Mouse (Mus musculus) intestine, embryonic 15.5 days (tissue): ENCODE results near the gene Gm26992. TPM values are rescaled to one million over a fixed set of nuclear protein-coding genes. Genes with fewer than 3 reads are reported as not detected.
A peak's percentile ranks its signal among the peaks of the same experiment; 100 is the strongest.

Experiments
- ATAC-seq: fragments of 200-750 bp; cut with Nextera tagmentation; 2 replicates; pipeline ENCODE4 v1.8.0; 2017; ENCODE audit warnings: moderate TSS enrichment, moderate library complexity
- H3K27ac ChIP-seq: fragments of 300-500 bp; sonication (generic); 2 replicates; pipeline ENCODE4 v1.5.1; 2015; ENCODE audit warnings: mild to moderate bottlenecking, inconsistent platforms
- H3K27me3 ChIP-seq: fragments of 300-500 bp; sonication (generic); replicated peaks from 2 replicates; pipeline ENCODE4 v1.6.1; 2015; ENCODE audit warnings: inconsistent platforms
- H3K36me3 ChIP-seq: fragments of 300-500 bp; sonication (generic); 2 replicates; pipeline ENCODE4 v1.6.1; 2015; ENCODE audit warnings: inconsistent platforms
- H3K4me1 ChIP-seq: fragments of 300-500 bp; sonication (generic); replicated peaks from 2 replicates; pipeline ENCODE4 v1.6.1; 2015; ENCODE audit warnings: inconsistent platforms
- H3K4me2 ChIP-seq: fragments of 300-500 bp; sonication (generic); replicated peaks from 2 replicates; pipeline ENCODE4 v1.6.1; 2015; ENCODE audit warnings: mild to moderate bottlenecking, inconsistent platforms
- H3K4me3 ChIP-seq: fragments of 300-500 bp; sonication (generic); replicated peaks from 2 replicates; pipeline ENCODE4 v1.5.1; 2015; ENCODE audit warnings: inconsistent platforms
- H3K9ac ChIP-seq: fragments of 300-500 bp; sonication (generic); 2 replicates; pipeline ENCODE4 v1.6.1; 2015; ENCODE audit warnings: inconsistent platforms
- H3K9me3 ChIP-seq: fragments of 300-500 bp; sonication (generic); 2 replicates; pipeline ENCODE4 v1.6.1; 2016; ENCODE audit warnings: inconsistent platforms
- WGBS: fragments of 180-500 bp; shearing (Covaris S2); methylation state at CpG from one replicate; pipeline ENCODE4 v1.1.7; 2015; 5-methylcytosine and 5-hydroxymethylcytosine counted together
- polyA plus RNA-seq: library from polyadenylated mRNA; unstranded; fragments of >200 nt; fragmentation: Nextera tagmentation; extraction: Ambion mirVana; gene quantifications from 2 replicates; pipeline ENCODE4 v1.2.1, GENCODE M21; 2015

Gm26992 gene
- not detected in 2 replicates for polyA plus RNA-seq

DNA sequence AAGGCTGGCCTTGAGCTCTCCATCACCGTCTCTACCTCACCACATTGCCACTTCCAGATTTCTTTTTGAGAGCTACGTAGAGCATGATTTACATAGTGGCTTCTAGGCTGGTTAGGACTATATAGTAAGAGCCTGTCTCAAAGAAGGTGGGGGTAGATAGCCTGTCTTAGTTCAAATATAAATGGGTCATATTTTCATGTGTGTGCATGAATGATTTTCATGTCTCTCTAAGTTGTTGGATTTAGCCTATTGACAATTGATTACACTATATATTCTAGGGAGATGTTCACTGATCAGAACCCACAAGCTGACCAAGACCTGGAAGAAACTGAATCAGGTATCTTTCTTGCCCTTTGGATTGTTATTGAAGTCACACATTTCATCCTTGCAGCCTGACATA lies at the start of gene Gm26992:
TSS of gene Gm26992 (plus strand) at position 301 of the 400 bp plus-strand sequence.
- ATAC-seq = no peak
- no peak within 1 kb of the TSS for H3K4me3 ChIP-seq
- H3K27me3 ChIP-seq = no peaks in the 10 kb centered on the region
- H3K9me3 ChIP-seq = no peaks in the 10 kb centered on the region
- no peaks in the 10 kb centered on the region for H3K36me3 ChIP-seq
- 87% methylated on average over 2 of the region's 2 CpGs for WGBS
- H3K27ac ChIP-seq = no peak within 1 kb of the TSS
- H3K4me1 ChIP-seq = no peaks in the 10 kb centered on the region
- no peak within 1 kb of the TSS for H3K4me2 ChIP-seq
- no peak within 1 kb of the TSS for H3K9ac ChIP-seq

GRCm38 (mm10) chrX:103374250-103374649 lies 47.6 kb upstream of the Gm26992 start:
- Histone ChIP-seq H3K4me2 (no peak overlapping the region), H3K9ac (no peak overlapping the region), H3K27ac (no peak overlapping the region), H3K4me1 (no peaks in the 10 kb centered on the region), H3K27me3 (no peaks in the 10 kb centered on the region; the same call in 1 of the 2 replicates), H3K36me3 (no peaks in the 10 kb centered on the region), H3K4me3 (no peak overlapping the region), H3K9me3 (no peaks in the 10 kb centered on the region)
- ATAC-seq = no peak
- 56% methylated on average over 5 of the region's 5 CpGs for WGBS

- Histone ChIP-seq H3K4me1 (no peaks in the 10 kb centered on the region), H3K36me3 (no peaks in the 10 kb centered on the region), H3K9ac (no peak overlapping the region), H3K27ac (no peak overlapping the region), H3K4me3 (no peak overlapping the region), H3K9me3 (no peaks in the 10 kb centered on the region), H3K4me2 (no peak overlapping the region), H3K27me3 (no peaks in the 10 kb centered on the region)
- ATAC-seq = no peak
- 82% methylated on average over 3 of the region's 3 CpGs for WGBS
These were observed 37.3 kb upstream of the Gm26992 start for GRCm38 (mm10) chrX:103384528-103384927.

GRCm38 (mm10) chrX:103388131-103388530 lies 33.7 kb upstream of the Gm26992 start:
- ATAC-seq = no peak
- Histone ChIP-seq H3K4me2 (no peak overlapping the region), H3K36me3 (no peaks in the 10 kb centered on the region), H3K27ac (no peak overlapping the region), H3K4me3 (no peak overlapping the region), H3K4me1 (no peaks in the 10 kb centered on the region), H3K9ac (no peak overlapping the region), H3K27me3 (no peaks in the 10 kb centered on the region), H3K9me3 (no peaks in the 10 kb centered on the region)
- WGBS = 83% methylated on average over 3 of the region's 3 CpGs

DNA sequence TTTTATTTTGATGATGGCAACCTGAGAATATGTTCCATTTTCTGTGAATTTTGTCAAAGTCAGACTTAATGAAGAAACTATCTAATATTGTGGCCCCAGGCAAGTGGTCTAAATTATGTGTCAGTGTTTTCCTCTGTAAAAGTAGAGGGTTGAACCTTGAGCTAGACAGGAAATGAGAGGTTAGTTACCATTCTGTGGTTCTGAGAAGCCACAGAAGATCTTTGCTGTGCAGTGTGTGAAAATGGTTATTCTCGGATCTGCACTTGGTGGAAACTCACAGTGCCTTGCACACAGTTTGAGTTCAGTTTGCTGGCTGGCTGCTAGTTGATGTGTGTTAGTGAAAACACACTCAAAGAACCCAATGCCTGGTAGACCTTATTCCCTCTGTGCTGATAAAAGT lies 28.0 kb upstream of the Gm26992 start:
- Histone ChIP-seq H3K9me3 (no peaks in the 10 kb centered on the region), H3K4me2 (no peak overlapping the region), H3K9ac (no peak overlapping the region), H3K4me3 (no peak overlapping the region), H3K27ac (no peak overlapping the region), H3K36me3 (no peaks in the 10 kb centered on the region), H3K27me3 (no peaks in the 10 kb centered on the region), H3K4me1 (no peaks in the 10 kb centered on the region)
- 85% methylated on average over 1 of the region's 1 CpGs for WGBS
- ATAC-seq = no peak

- no peaks in the 10 kb centered on the region for H3K9me3 ChIP-seq
- 0 out of 2 replicates have a peak, but pooled peaks have one; percentile 36 for ATAC-seq
- H3K36me3 ChIP-seq = no peaks in the 10 kb centered on the region
- H3K27me3 ChIP-seq = peaks cover 3% of the 10 kb centered on the region; the same call in 1 of the 2 replicates
- H3K9ac ChIP-seq = no peak overlapping the region
- H3K4me1 ChIP-seq = no peaks in the 10 kb centered on the region
- WGBS = 52% methylated on average over 7 of the region's 13 CpGs
- no peak overlapping the region for H3K4me3 ChIP-seq
- H3K4me2 ChIP-seq = no peak overlapping the region
- H3K27ac ChIP-seq = no peak overlapping the region
These were observed 16.8 kb upstream of the Gm26992 start for GRCm38 (mm10) chrX:103405021-103405420.

- ATAC-seq = no peak
- no peaks in the 10 kb centered on the region for H3K4me1 ChIP-seq
- H3K4me2 ChIP-seq = no peak within 1 kb of the TSS
- no peak within 1 kb of the TSS for H3K9ac ChIP-seq
- no peak within 1 kb of the TSS for H3K4me3 ChIP-seq
- H3K36me3 ChIP-seq = no peaks in the 10 kb centered on the region
- no peaks in the 10 kb centered on the region for H3K9me3 ChIP-seq
- 0 out of 2 replicates have a peak, but pooled peaks cover 9% of the 10 kb centered on the region for H3K27me3 ChIP-seq
- 72% methylated on average over 5 of the region's 5 CpGs for WGBS
- H3K27ac ChIP-seq = no peak within 1 kb of the TSS
These were observed 7.6 kb upstream of the Gm26992 start, which contains the start of gene Tsx for GRCm38 (mm10) chrX:103414167-103414566. Gene Tsx (plus strand): TSS chrX:103414467.

- WGBS = 70% methylated on average over 7 of the region's 7 CpGs
- H3K4me1 ChIP-seq = no peaks in the 10 kb centered on the region
- no peak overlapping the region for H3K9ac ChIP-seq
- no peaks in the 10 kb centered on the region for H3K36me3 ChIP-seq
- H3K9me3 ChIP-seq = no peaks in the 10 kb centered on the region
- no peak overlapping the region for H3K27ac ChIP-seq
- no peak for ATAC-seq
- H3K27me3 ChIP-seq = no peaks in the 10 kb centered on the region
- H3K4me3 ChIP-seq = no peak overlapping the region
- no peak overlapping the region for H3K4me2 ChIP-seq
These were observed 5.9 kb downstream of the Gm26992 start for GRCm38 (mm10) chrX:103427677-103428076.

DNA sequence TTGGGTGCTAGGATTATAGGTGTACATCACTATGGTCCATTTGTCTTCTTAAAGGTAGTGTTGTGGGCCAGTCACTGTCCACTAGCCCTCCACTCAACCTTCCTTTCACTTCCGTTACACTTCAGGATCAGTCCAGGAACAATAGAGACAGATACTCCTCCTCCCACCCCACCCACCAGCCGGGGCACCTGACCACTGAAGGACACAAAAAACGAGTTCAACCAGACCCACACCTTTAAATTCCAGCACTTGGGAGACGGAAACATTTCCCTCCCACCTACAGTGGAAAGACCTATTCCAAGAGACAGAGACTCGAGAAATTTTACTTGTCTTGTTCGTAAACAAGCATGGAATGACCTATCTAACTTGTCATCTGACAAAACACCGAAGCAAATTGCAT lies 10.5 kb downstream of the Gm26992 start:
- H3K4me2 ChIP-seq = no peak overlapping the region
- H3K27me3 ChIP-seq = no peaks in the 10 kb centered on the region; the same call in 1 of the 2 replicates
- no peak for ATAC-seq
- H3K36me3 ChIP-seq = no peaks in the 10 kb centered on the region
- no peak overlapping the region for H3K27ac ChIP-seq
- no peak overlapping the region for H3K4me3 ChIP-seq
- 66% methylated on average over 7 of the region's 7 CpGs for WGBS
- H3K9me3 ChIP-seq = no peaks in the 10 kb centered on the region
- H3K4me1 ChIP-seq = no peaks in the 10 kb centered on the region
- H3K9ac ChIP-seq = no peak overlapping the region

GRCm38 (mm10) chrX:103438023-103438422 lies 16.2 kb downstream of the Gm26992 start:
- WGBS = 22% methylated on average over 9 of the region's 9 CpGs

DNA sequence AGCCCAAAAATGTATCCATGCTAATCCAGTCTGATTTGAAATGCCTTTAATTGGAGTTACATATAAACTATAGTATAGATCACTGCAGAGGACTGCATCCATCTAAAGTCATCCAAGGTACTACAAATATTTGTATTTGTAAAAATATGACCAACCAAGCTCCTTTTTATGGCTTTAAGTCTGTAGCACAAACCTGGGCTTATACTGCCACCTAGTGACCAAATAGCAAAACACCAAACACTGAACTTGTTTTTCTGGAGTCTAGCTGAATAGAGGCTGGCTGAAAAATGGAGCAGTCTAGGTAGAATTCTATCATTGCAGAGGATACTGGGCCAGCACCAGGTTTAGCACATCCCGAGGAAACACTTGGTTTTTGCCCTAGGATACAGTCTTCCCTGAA lies 19.0 kb downstream of the Gm26992 start:
- H3K36me3 ChIP-seq = no peaks in the 10 kb centered on the region
- WGBS = 0% methylated on average over 1 of the region's 1 CpGs
- no peak overlapping the region for H3K9ac ChIP-seq
- no peak overlapping the region for H3K4me2 ChIP-seq
- no peaks in the 10 kb centered on the region for H3K4me1 ChIP-seq
- 0 out of 2 replicates have a peak, but pooled peaks cover 8% of the 10 kb centered on the region for H3K27me3 ChIP-seq
- no peak overlapping the region for H3K27ac ChIP-seq
- H3K4me3 ChIP-seq = no peak overlapping the region
- no peaks in the 10 kb centered on the region for H3K9me3 ChIP-seq
- ATAC-seq = no peak

More at GRCm38 (mm10) chrX:103438023-103438422, 16.2 kb downstream of the Gm26992 start:
- H3K9ac ChIP-seq = no peak overlapping the region
- ATAC-seq = no peak
- no peaks in the 10 kb centered on the region for H3K36me3 ChIP-seq
- no peak overlapping the region for H3K4me3 ChIP-seq
- peaks cover 7% of the 10 kb centered on the region; the same call in 1 of the 2 replicates for H3K27me3 ChIP-seq
- no peak overlapping the region for H3K27ac ChIP-seq
- no peaks in the 10 kb centered on the region for H3K9me3 ChIP-seq
- no peak overlapping the region for H3K4me2 ChIP-seq
- H3K4me1 ChIP-seq = no peaks in the 10 kb centered on the region

- no peak overlapping the region for H3K9ac ChIP-seq
- no peaks in the 10 kb centered on the region for H3K4me1 ChIP-seq
- 33% methylated on average over 7 of the region's 7 CpGs for WGBS
- no peak overlapping the region for H3K27ac ChIP-seq
- H3K4me3 ChIP-seq = no peak overlapping the region
- no peaks in the 10 kb centered on the region for H3K9me3 ChIP-seq
- H3K4me2 ChIP-seq = no peak overlapping the region
- H3K27me3 ChIP-seq = peaks cover 14% of the 10 kb centered on the region
- ATAC-seq = no peak
- H3K36me3 ChIP-seq = no peaks in the 10 kb centered on the region
These were observed 21.9 kb downstream of the Gm26992 start for GRCm38 (mm10) chrX:103443755-103444154.

- ATAC-seq = peak; percentile 43; the same call in 1 of the 2 replicates
- Histone ChIP-seq H3K4me2 (peak overlapping the region; percentile 75), H3K4me1 (no peaks in the 10 kb centered on the region), H3K9me3 (no peaks in the 10 kb centered on the region), H3K27me3 (peaks cover 16% of the 10 kb centered on the region), H3K36me3 (no peaks in the 10 kb centered on the region), H3K4me3 (peak overlapping the region; percentile 29), H3K9ac (no peak overlapping the region), H3K27ac (no peak overlapping the region)
- 9% methylated on average over 34 of the region's 34 CpGs for WGBS
These were observed 25.8 kb downstream of the Gm26992 start for GRCm38 (mm10) chrX:103447539-103448169.
